Comparison of ENCODE assay signal across 9 mouse cellular contexts in genomic region chr8:87875452-87875851, GRCm38 (mm10).
DNase-seq lines count a peak whose midpoint lies in the region; ATAC-seq lines count a peak whose summit lies in the region.
"Had no signal": no experiment of that assay in that cellular context is flagged by ENCODE, and none has a peak within 500 bp of the region (broad histone marks: within the 10 kb centered on the region; RNA-seq: fewer than 3 reads in every experiment).

No protein-coding gene starts in this region.

- peaks cover 19% of the 10 kb centered on the region; the same call in 1 of the 2 replicates for H3K4me1 ChIP-seq in heart, embryonic 12.5 days (replicated peaks)
- H3K4me1 ChIP-seq in midbrain, embryonic 15.5 days, result peaks cover 49% of the 10 kb centered on the region

- H3K9me3 ChIP-seq in heart, embryonic 12.5 days (replicated peaks), result no peaks in the 10 kb centered on the region
- H3K9me3 ChIP-seq in midbrain, embryonic 15.5 days, result no peaks in the 10 kb centered on the region

- H3K36me3 ChIP-seq in heart, embryonic 12.5 days, result no peaks in the 10 kb centered on the region
- no peaks in the 10 kb centered on the region for H3K36me3 ChIP-seq in midbrain, embryonic 15.5 days (replicated peaks)

- peak; percentile 35 for DNase-seq in layer of hippocampus, adult 11-12 months (ENCODE audit: low spot score)
- no peak for DNase-seq in layer of hippocampus, postnatal 36 days
- DNase-seq in embryo, embryonic 10 days (ENCODE audit: low spot score), result peak; percentile 91
- peak; percentile 79 for DNase-seq in kidney, postnatal 10 days
- DNase-seq in urinary bladder, adult 18-20 months (ENCODE audit: low spot score in 2 of 2), result no peak
- DNase-seq in thymus, postnatal 25 days, result no peak

- no peak overlapping the region for H3K9ac ChIP-seq in heart, embryonic 12.5 days
- no peak overlapping the region for H3K9ac ChIP-seq in midbrain, embryonic 15.5 days

- no peak overlapping the region for H3K4me2 ChIP-seq in heart, embryonic 12.5 days
- no peak overlapping the region for H3K4me2 ChIP-seq in midbrain, embryonic 15.5 days

- 47% methylated on average over 10 of the region's 10 CpGs for WGBS in heart, embryonic 12.5 days
- WGBS in midbrain, embryonic 15.5 days, result 31% methylated on average over 10 of the region's 10 CpGs

- H3K27ac ChIP-seq in heart, embryonic 12.5 days (ENCODE audit: poor library complexity, severe bottlenecking), result no peak overlapping the region
- peak overlapping the region; percentile 22; the same call in 1 of the 2 replicates for H3K27ac ChIP-seq in midbrain, embryonic 15.5 days

- ATAC-seq in heart, embryonic 12.5 days (ENCODE audit: insufficient number of reproducible peaks, low FRiP score), result peak; percentile 37; the same call in 1 of the 2 replicates
- no peak; the same call in 1 of the 2 replicates for ATAC-seq in midbrain, embryonic 15.5 days (replicated peaks)

- 0 out of 2 replicates have a peak, but pooled peaks cover 9% of the 10 kb centered on the region for H3K27me3 ChIP-seq in heart, embryonic 12.5 days (replicated peaks)
- H3K27me3 ChIP-seq in midbrain, embryonic 15.5 days (replicated peaks), result no peaks in the 10 kb centered on the region

- no peak overlapping the region for H3K4me3 ChIP-seq in heart, embryonic 12.5 days
- no peak overlapping the region for H3K4me3 ChIP-seq in midbrain, embryonic 15.5 days
- H3K4me3 ChIP-seq: erythroblast, embryonic 14.5 days had no signal

Comparison
In these comparisons a context has a peak if more than half of its experiments do, and no peak if none do; other contexts are left out.
1. DNase-seq: peak in layer of hippocampus, adult 11-12 months (single experiment), embryo, embryonic 10 days (single experiment) and kidney, postnatal 10 days (single experiment); none in layer of hippocampus, postnatal 36 days (0 of 2), urinary bladder, adult 18-20 months (0 of 2) and thymus, postnatal 25 days (single experiment).